14 mouse cellular contexts compared by ENCODE assay signal in the genomic region with DNA sequence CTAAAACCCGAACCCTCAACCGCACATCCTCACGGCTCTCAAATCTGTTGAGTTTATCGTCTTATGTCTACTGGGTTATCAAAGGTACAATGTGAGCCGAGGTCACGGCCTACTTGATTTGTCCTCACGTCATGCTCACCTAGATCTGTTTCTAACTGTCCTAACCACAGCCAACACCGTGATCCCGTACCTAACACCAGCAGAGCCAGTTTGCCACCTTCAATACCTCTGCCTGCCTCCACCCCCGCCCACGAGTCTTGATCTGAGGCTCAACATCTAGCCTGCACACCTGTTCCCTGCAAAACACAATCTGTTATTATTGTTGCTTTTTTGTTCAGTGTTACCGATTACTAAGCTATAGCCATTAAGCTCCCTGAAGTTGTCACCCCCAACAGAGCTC. TPM values are rescaled to one million over a fixed set of nuclear protein-coding genes. Genes with fewer than 3 reads are reported as not detected.
DNase-seq lines count a peak whose midpoint lies in the region; ATAC-seq lines count a peak whose summit lies in the region.
"Had no signal": no experiment of that assay in that cellular context is flagged by ENCODE, and none has a peak within 500 bp of the region (broad histone marks: within the 10 kb centered on the region; RNA-seq: fewer than 3 reads in every experiment).

No protein-coding gene starts in this region.

- H3K4me3 ChIP-seq in heart, embryonic 14.5 days (ENCODE audit: control insufficient read depth in 1 of 2, insufficient read depth in 1 of 2, low read depth in 1 of 2, low read length in 2 of 2), result no peak overlapping the region
- H3K4me3 ChIP-seq in neural tube, embryonic 12.5 days, result no peak overlapping the region
- peak overlapping the region; percentile 89; the same call in 1 of the 2 replicates for H3K4me3 ChIP-seq in neural tube, embryonic 15.5 days (replicated peaks)

- WGBS in heart, embryonic 14.5 days, result 75% methylated on average over 12 of the region's 12 CpGs
- 95% methylated on average over 12 of the region's 12 CpGs for WGBS in neural tube, embryonic 12.5 days
- WGBS in neural tube, embryonic 15.5 days, result 96% methylated on average over 12 of the region's 12 CpGs

- no peaks in the 10 kb centered on the region for H3K27me3 ChIP-seq in heart, embryonic 14.5 days (ENCODE audit: control insufficient read depth, insufficient read depth, low read length)
- H3K27me3 ChIP-seq in neural tube, embryonic 12.5 days (replicated peaks), result no peaks in the 10 kb centered on the region
- no peaks in the 10 kb centered on the region for H3K27me3 ChIP-seq in neural tube, embryonic 15.5 days (replicated peaks)

- no peaks in the 10 kb centered on the region for H3K9me3 ChIP-seq in heart, embryonic 14.5 days (ENCODE audit: control insufficient read depth, low read length)
- H3K9me3 ChIP-seq in neural tube, embryonic 12.5 days, result no peaks in the 10 kb centered on the region
- no peaks in the 10 kb centered on the region for H3K9me3 ChIP-seq in neural tube, embryonic 15.5 days (replicated peaks)

- no peak overlapping the region for H3K9ac ChIP-seq in heart, embryonic 14.5 days (ENCODE audit: low read length)
- no peak overlapping the region for H3K9ac ChIP-seq in neural tube, embryonic 12.5 days
- peak overlapping the region; percentile 90; the same call in 1 of the 2 replicates for H3K9ac ChIP-seq in neural tube, embryonic 15.5 days (replicated peaks)

- no peak for ATAC-seq in heart, embryonic 14.5 days (ENCODE audit: insufficient number of reproducible peaks, insufficient read depth, low FRiP score, low read depth)
- ATAC-seq in neural tube, embryonic 12.5 days (ENCODE audit: low FRiP score, low read depth), result no peak
- no peak for ATAC-seq in neural tube, embryonic 15.5 days (ENCODE audit: low FRiP score)

- DNase-seq in heart, postnatal 4 days, result no peak
- DNase-seq in neural tube, embryonic 10.5 days (ENCODE audit: extremely low spot score, low spot score), result no peak
- peak; percentile 44 for DNase-seq in induced T-regulatory cell, adult 2 months (ENCODE audit: low read depth)
- DNase-seq in thymus, adult 18-20 months, result no peak
- DNase-seq in cerebellum, postnatal 36 days, result no peak
- DNase-seq: cerebellum, adult 9-11 months; gastrocnemius, postnatal 36 days; kidney, adult 8-10 months; right cerebral cortex, postnatal 25 days had no signal

- peak overlapping the region in 1 of 2 experiments; percentile 94; a peak in 1 of 4 replicates for H3K27ac ChIP-seq in heart, embryonic 14.5 days (replicated peaks in 1 of 2; ENCODE audit: control insufficient read depth in 1 of 2, insufficient read depth in 1 of 2, low read depth in 2 of 2, low read length in 2 of 2)
- H3K27ac ChIP-seq in neural tube, embryonic 12.5 days, result no peak overlapping the region
- H3K27ac ChIP-seq in neural tube, embryonic 15.5 days (replicated peaks), result no peak overlapping the region; the same call in 1 of the 2 replicates
- H3K27ac ChIP-seq: macrophage; stomach, postnatal 0 days had no signal

- H3K4me1 ChIP-seq in heart, embryonic 14.5 days (ENCODE audit: control insufficient read depth in 2 of 2, insufficient read depth in 2 of 2, low read length in 2 of 2), result peaks cover 31 to 61% of the 10 kb centered on the region in 2 experiments
- peaks cover 43% of the 10 kb centered on the region for H3K4me1 ChIP-seq in neural tube, embryonic 12.5 days
- H3K4me1 ChIP-seq in neural tube, embryonic 15.5 days, result peaks cover 53% of the 10 kb centered on the region

- H3K4me2 ChIP-seq in heart, embryonic 14.5 days (ENCODE audit: low read length), result peak overlapping the region; percentile 73; the same call in 1 of the 2 replicates
- H3K4me2 ChIP-seq in neural tube, embryonic 12.5 days (replicated peaks), result peak overlapping the region; percentile 72; the same call in 1 of the 2 replicates
- peak overlapping the region; percentile 69 for H3K4me2 ChIP-seq in neural tube, embryonic 15.5 days

- peaks cover 41% of the 10 kb centered on the region for H3K36me3 ChIP-seq in heart, embryonic 14.5 days (ENCODE audit: control insufficient read depth, insufficient read depth, low read length)
- H3K36me3 ChIP-seq in neural tube, embryonic 12.5 days, result peaks cover 24% of the 10 kb centered on the region
- peaks cover 22% of the 10 kb centered on the region for H3K36me3 ChIP-seq in neural tube, embryonic 15.5 days

RNA-seq across cellular contexts. Expression of gene Mtch1, which starts 2.5 kb away (rescaled TPM):
- 342 and 368 TPM in 2 replicates for polyA plus RNA-seq in heart, embryonic 14.5 days (2014; fragmentation: Nextera tagmentation; extraction: Ambion mirVana)
- 100 to 1,000 TPM; 358 to 374 TPM for total RNA-seq in heart, postnatal 4 days (2021)
- 468 and 479 TPM in 2 replicates for polyA plus RNA-seq in neural tube, embryonic 12.5 days (2016; fragmentation: Nextera tagmentation; extraction: Ambion mirVana)
- polyA plus RNA-seq in neural tube, embryonic 15.5 days (2015; fragmentation: Nextera tagmentation; extraction: Ambion mirVana), result 453 and 482 TPM in 2 replicates

RNA-seq across cellular contexts. Expression of gene Fgd2, which starts 15.4 kb away (rescaled TPM):
- 2.4 and 2.8 TPM in 2 replicates for polyA plus RNA-seq in heart, embryonic 14.5 days (2014; fragmentation: Nextera tagmentation; extraction: Ambion mirVana)
- 1 to 10 TPM; 2.1 to 2.8 TPM for total RNA-seq in heart, postnatal 4 days (2021)
- 3.7 and 4.2 TPM in 2 replicates for polyA plus RNA-seq in neural tube, embryonic 12.5 days (2016; fragmentation: Nextera tagmentation; extraction: Ambion mirVana)
- 3.7 and 9.8 TPM in 2 replicates for polyA plus RNA-seq in neural tube, embryonic 15.5 days (2015; fragmentation: Nextera tagmentation; extraction: Ambion mirVana)

RNA-seq across cellular contexts. Expression of gene Pi16, which starts 27.8 kb away (rescaled TPM):
- 0.77 and 1.1 TPM in 2 replicates for polyA plus RNA-seq in heart, embryonic 14.5 days (2014; fragmentation: Nextera tagmentation; extraction: Ambion mirVana)
- total RNA-seq in heart, postnatal 4 days (2021), result 10 to 100 TPM in 1 of 2 experiments, 1 to 10 TPM in 1; 8.8 to 10.2 TPM
- 1.2 and 1.3 TPM in 2 replicates for polyA plus RNA-seq in neural tube, embryonic 12.5 days (2016; fragmentation: Nextera tagmentation; extraction: Ambion mirVana)
- 2.8 TPM in 2 replicates for polyA plus RNA-seq in neural tube, embryonic 15.5 days (2015; fragmentation: Nextera tagmentation; extraction: Ambion mirVana)
